Mouse (Mus musculus): Measurements from ENCODE around the gene Chd2. TPM values are rescaled to one million over a fixed set of nuclear protein-coding genes. Genes with fewer than 3 reads are reported as not detected.
A peak's percentile ranks its signal among the peaks of the same experiment; 100 is the strongest.

Gene Chd2
- polyA plus RNA-seq, 1 experiment from 2014 or later = 18.0 TPM

DNA sequence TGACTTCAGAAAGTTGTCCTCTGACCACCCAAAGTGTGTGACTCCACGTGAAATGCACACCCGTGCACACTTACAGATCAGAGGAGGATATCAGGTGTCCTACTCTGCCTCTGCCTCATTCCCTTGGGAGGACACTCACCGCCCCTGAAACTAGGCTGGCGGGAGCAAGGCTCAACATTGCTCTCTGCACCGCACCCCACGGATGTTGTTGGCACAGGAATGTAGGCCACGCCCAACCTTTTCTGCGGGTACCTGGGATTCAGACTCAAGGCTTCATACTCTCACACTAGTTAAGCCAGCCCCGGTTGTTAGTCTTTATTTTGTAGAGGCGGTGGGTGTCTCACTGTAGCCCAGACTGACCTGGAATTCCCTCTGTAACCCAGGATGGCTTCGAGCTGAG, 44.6 kb upstream of the Chd2 start:
- 42% methylated on average over 11 of the region's 11 CpGs for WGBS
- H3K27ac ChIP-seq (replicated peaks) = peak overlapping the region; percentile 96
- H3K27me3 ChIP-seq (ENCODE audit: control insufficient read depth, insufficient read depth, low read length) = no peaks in the 10 kb centered on the region
- H3K36me3 ChIP-seq (ENCODE audit: control insufficient read depth, insufficient read depth, low read length) = no peaks in the 10 kb centered on the region
- H3K4me2 ChIP-seq (replicated peaks; ENCODE audit: low read depth) = no peak overlapping the region
- no peak overlapping the region for H3K9ac ChIP-seq (ENCODE audit: low read length)
- DNase-seq (ENCODE audit: low spot score) = peak; percentile 75
- TF ChIP-seq EP300 (optimal IDR thresholded peaks at IDR 0.05) (no peak), CTCF (IDR thresholded peaks at IDR 0.05; ENCODE audit: low read depth) (no peak)
- ATAC-seq (ENCODE audit: low FRiP score, low TSS enrichment) = peak; percentile 27
- H3K9me3 ChIP-seq (ENCODE audit: control insufficient read depth, low read length) = no peaks in the 10 kb centered on the region
- peaks cover 16% of the 10 kb centered on the region; the same call in 1 of the 2 replicates for H3K4me1 ChIP-seq (replicated peaks; ENCODE audit: control insufficient read depth, insufficient read depth)
- H3K4me3 ChIP-seq (ENCODE audit: low read depth, low read length) = no peak overlapping the region

- no peaks in the 10 kb centered on the region for H3K27me3 ChIP-seq (ENCODE audit: control insufficient read depth, insufficient read depth, low read length)
- WGBS = 57% methylated on average over 21 of the region's 22 CpGs
- H3K4me2 ChIP-seq (replicated peaks; ENCODE audit: low read depth) = peak overlapping the region; percentile 33; the same call in 1 of the 2 replicates
- ATAC-seq (ENCODE audit: low FRiP score, low TSS enrichment) (no peak), DNase-seq (ENCODE audit: low spot score) (peak; percentile 42)
- TF ChIP-seq EP300 (optimal IDR thresholded peaks at IDR 0.05) = no peak
- peak; percentile 41 for TF ChIP-seq CTCF (IDR thresholded peaks at IDR 0.05; ENCODE audit: low read depth)
- no peak overlapping the region for H3K9ac ChIP-seq (ENCODE audit: low read length)
- H3K9me3 ChIP-seq (ENCODE audit: control insufficient read depth, low read length) = no peaks in the 10 kb centered on the region
- no peak overlapping the region for H3K4me3 ChIP-seq (ENCODE audit: low read depth, low read length)
- H3K36me3 ChIP-seq (ENCODE audit: control insufficient read depth, insufficient read depth, low read length) = no peaks in the 10 kb centered on the region
- peaks cover 16% of the 10 kb centered on the region; the same call in 1 of the 2 replicates for H3K4me1 ChIP-seq (replicated peaks; ENCODE audit: control insufficient read depth, insufficient read depth)
- H3K27ac ChIP-seq (replicated peaks) = peak overlapping the region; percentile 96
These were observed 43.7 kb upstream of the Chd2 start for GRCm38 (mm10) chr7:73585114-73586032.

- H3K9ac ChIP-seq (ENCODE audit: low read length) = no peak overlapping the region
- no peak overlapping the region for H3K4me3 ChIP-seq (ENCODE audit: low read depth, low read length)
- no peaks in the 10 kb centered on the region for H3K9me3 ChIP-seq (ENCODE audit: control insufficient read depth, low read length)
- DNase-seq (ENCODE audit: low spot score) = peak; percentile 73
- H3K4me1 ChIP-seq (replicated peaks; ENCODE audit: control insufficient read depth, insufficient read depth) = peaks cover 16% of the 10 kb centered on the region; the same call in 1 of the 2 replicates
- H3K36me3 ChIP-seq (ENCODE audit: control insufficient read depth, insufficient read depth, low read length) = no peaks in the 10 kb centered on the region
- TF ChIP-seq CTCF (IDR thresholded peaks at IDR 0.05; ENCODE audit: low read depth) (no peak), EP300 (optimal IDR thresholded peaks at IDR 0.05) (no peak)
- H3K4me2 ChIP-seq (replicated peaks; ENCODE audit: low read depth) = peak overlapping the region; percentile 34
- 0 out of 2 replicates have a peak, but pooled peaks have one; percentile 10 for ATAC-seq (ENCODE audit: low FRiP score, low TSS enrichment)
- peak overlapping the region; percentile 96 for H3K27ac ChIP-seq (replicated peaks)
- no peaks in the 10 kb centered on the region for H3K27me3 ChIP-seq (ENCODE audit: control insufficient read depth, insufficient read depth, low read length)
- WGBS = 6% methylated on average over 13 of the region's 13 CpGs
These were observed 42.7 kb upstream of the Chd2 start for GRCm38 (mm10) chr7:73584009-73584995.

DNA sequence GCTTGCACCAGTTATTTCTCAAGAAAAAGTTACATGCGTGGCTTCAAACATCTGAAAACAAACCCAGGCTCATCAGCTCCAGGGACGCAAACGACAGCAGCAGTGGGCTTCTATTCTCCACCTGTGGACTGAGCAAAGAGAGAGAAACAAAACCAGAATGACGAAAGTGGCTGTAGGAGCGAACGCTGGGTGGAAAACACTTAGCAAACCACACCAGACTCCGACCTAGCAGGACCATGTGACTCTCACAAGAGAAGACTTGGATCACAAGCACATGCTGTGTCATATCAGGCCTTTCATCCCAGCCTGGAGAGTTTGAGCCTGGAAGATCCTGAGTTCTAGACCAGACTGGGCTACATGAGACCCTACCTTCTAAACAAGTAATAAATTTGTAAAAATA, 41.8 kb upstream of the Chd2 start:
- peaks cover 12% of the 10 kb centered on the region; the same call in 1 of the 2 replicates for H3K4me1 ChIP-seq (replicated peaks; ENCODE audit: control insufficient read depth, insufficient read depth)
- H3K36me3 ChIP-seq (ENCODE audit: control insufficient read depth, insufficient read depth, low read length) = no peaks in the 10 kb centered on the region
- H3K4me2 ChIP-seq (replicated peaks; ENCODE audit: low read depth) = no peak overlapping the region
- ATAC-seq (ENCODE audit: low FRiP score, low TSS enrichment) (no peak), DNase-seq (ENCODE audit: low spot score) (no peak)
- H3K4me3 ChIP-seq (ENCODE audit: low read depth, low read length) = no peak overlapping the region
- no peak overlapping the region for H3K9ac ChIP-seq (ENCODE audit: low read length)
- TF ChIP-seq CTCF (IDR thresholded peaks at IDR 0.05; ENCODE audit: low read depth) (no peak), EP300 (optimal IDR thresholded peaks at IDR 0.05) (no peak)
- H3K27ac ChIP-seq (replicated peaks) = peak overlapping the region; percentile 96
- no peaks in the 10 kb centered on the region for H3K27me3 ChIP-seq (ENCODE audit: control insufficient read depth, insufficient read depth, low read length)
- no peaks in the 10 kb centered on the region for H3K9me3 ChIP-seq (ENCODE audit: control insufficient read depth, low read length)
- 57% methylated on average over 7 of the region's 7 CpGs for WGBS

DNA sequence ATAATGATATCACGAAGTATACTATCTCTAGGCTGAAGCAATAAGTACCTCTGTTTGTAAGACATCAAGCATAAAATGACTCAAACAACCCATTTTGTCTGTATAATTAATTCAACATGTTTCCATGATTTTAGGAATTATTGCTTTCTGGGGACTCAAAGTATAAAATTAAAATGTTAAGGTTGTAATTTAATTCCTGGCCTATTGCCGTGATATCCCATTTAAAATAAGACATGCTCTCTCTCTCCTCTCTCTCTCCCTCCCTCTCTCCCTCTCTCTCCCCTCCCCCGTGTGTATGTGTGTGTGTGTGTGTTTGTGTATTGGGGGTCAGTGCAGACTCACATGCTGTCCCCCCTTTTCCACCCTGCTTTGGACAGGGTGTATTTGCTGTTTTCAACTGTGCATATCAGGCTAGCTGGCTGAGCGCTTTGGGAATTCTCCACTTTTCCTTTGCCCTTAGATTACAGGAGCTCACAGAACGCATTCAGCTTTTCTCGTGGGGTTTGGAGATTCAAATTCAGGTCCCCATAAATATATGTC, 40.3 kb upstream of the Chd2 start:
- TF ChIP-seq EP300 (optimal IDR thresholded peaks at IDR 0.05) (no peak), CTCF (IDR thresholded peaks at IDR 0.05; ENCODE audit: low read depth) (no peak)
- no peak overlapping the region for H3K4me2 ChIP-seq (replicated peaks; ENCODE audit: low read depth)
- no peak overlapping the region for H3K27ac ChIP-seq (replicated peaks)
- H3K9ac ChIP-seq (ENCODE audit: low read length) = no peak overlapping the region
- no peak overlapping the region for H3K4me3 ChIP-seq (ENCODE audit: low read depth, low read length)
- H3K36me3 ChIP-seq (ENCODE audit: control insufficient read depth, insufficient read depth, low read length) = no peaks in the 10 kb centered on the region
- DNase-seq (ENCODE audit: low spot score) = no peak
- ATAC-seq (ENCODE audit: low FRiP score, low TSS enrichment) = no peak
- no peaks in the 10 kb centered on the region for H3K9me3 ChIP-seq (ENCODE audit: control insufficient read depth, low read length)
- H3K4me1 ChIP-seq (replicated peaks; ENCODE audit: control insufficient read depth, insufficient read depth) = peaks cover 7% of the 10 kb centered on the region; the same call in 1 of the 2 replicates
- no peaks in the 10 kb centered on the region for H3K27me3 ChIP-seq (ENCODE audit: control insufficient read depth, insufficient read depth, low read length)
- 69% methylated on average over 6 of the region's 6 CpGs for WGBS

Data from stomach, postnatal 0 days (tissue).